8 mouse cellular contexts compared by ENCODE assay signal in the genomic region with DNA sequence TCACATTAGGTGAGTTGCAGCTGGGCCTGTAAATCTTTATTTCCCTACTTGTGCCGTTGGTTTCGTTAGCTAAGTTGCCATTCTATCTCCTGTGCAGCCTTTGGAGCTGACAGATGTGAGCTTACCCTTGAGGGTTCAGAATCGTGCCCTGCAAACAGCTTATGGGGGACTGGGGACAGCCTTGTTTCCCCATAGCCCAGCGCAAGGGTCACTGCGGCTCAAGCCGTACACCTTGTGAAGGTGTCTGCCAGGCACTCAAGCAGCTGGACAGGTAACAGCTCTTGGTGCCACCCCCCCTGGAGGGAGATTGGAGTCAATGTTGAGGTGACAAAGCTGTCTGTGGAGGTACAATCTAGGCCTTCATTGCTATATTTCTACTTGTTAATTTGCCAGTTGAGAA. TPM values are rescaled to one million over a fixed set of nuclear protein-coding genes. Genes with fewer than 3 reads are reported as not detected.
A peak's percentile ranks its signal among the peaks of the same experiment; 100 is the strongest.
DNase-seq lines count a peak whose midpoint lies in the region; ATAC-seq and TF ChIP-seq lines count a peak whose summit lies in the region.

No protein-coding gene starts in this region.

- H3K27me3 ChIP-seq in spleen, adult 2 months (ENCODE audit: control insufficient read depth, insufficient read depth, low read length): no peaks in the 10 kb centered on the region
- H3K27me3 ChIP-seq in liver, embryonic 14.5 days (ENCODE audit: control insufficient read depth, insufficient read depth, low read length): no peaks in the 10 kb centered on the region

- TF ChIP-seq CTCF in spleen, adult 2 months (IDR thresholded peaks at IDR 0.05; ENCODE audit: extremely low read depth, insufficient read depth, insufficient read length, insufficient replicate concordance): no peak
- TF ChIP-seq CTCF in liver, embryonic 14.5 days (IDR thresholded peaks at IDR 0.05; ENCODE audit: low read depth): no peak

- peak overlapping the region; percentile 91 for H3K9ac ChIP-seq in liver, embryonic 14.5 days (replicated peaks)

- peak overlapping the region; percentile 63 for H3K27ac ChIP-seq in spleen, adult 2 months (ENCODE audit: insufficient read depth, low read length)
- peak overlapping the region; percentile 27 for H3K27ac ChIP-seq in liver, embryonic 14.5 days

- peak; percentile 17 for DNase-seq in CD4-positive, CD25-positive, alpha-beta regulatory T cell, adult 2 months (ENCODE audit: low read depth, low spot score)
- no peak for DNase-seq in spleen, adult 2 months (ENCODE audit: low read depth in 1 of 2, low spot score in 2 of 2)
- DNase-seq in spleen, postnatal 14 days (ENCODE audit: low spot score in 2 of 2): no peak
- DNase-seq in liver, embryonic 14.5 days (ENCODE audit: low read depth in 3 of 3, low spot score in 3 of 3): no peak
- no peak for DNase-seq in urinary bladder, postnatal 4 days (ENCODE audit: low spot score in 2 of 2)
- DNase-seq in MN1 (ENCODE audit: low spot score): no peak
- DNase-seq in kidney, postnatal 14 days: no peak

- no peaks in the 10 kb centered on the region for H3K9me3 ChIP-seq in liver, embryonic 14.5 days (ENCODE audit: control insufficient read depth, low read length)

- TF ChIP-seq POLR2A in spleen, adult 2 months (IDR thresholded peaks at IDR 0.05; ENCODE audit: low read depth, low read length): no peak

- peaks cover 7% of the 10 kb centered on the region; the same call in 1 of the 2 replicates for H3K4me1 ChIP-seq in spleen, adult 2 months (ENCODE audit: control insufficient read depth, insufficient read depth, insufficient read length)
- peaks cover 5 to 10% of the 10 kb centered on the region in 2 experiments; a peak in 2 of 4 replicates for H3K4me1 ChIP-seq in liver, embryonic 14.5 days (replicated peaks; ENCODE audit: control insufficient read depth in 2 of 2, insufficient read depth in 2 of 2, low read length in 1 of 2)

- H3K4me3 ChIP-seq in spleen, adult 2 months (ENCODE audit: extremely low read depth, insufficient read depth, insufficient read length): 0 out of 2 replicates have a peak overlapping the region, but pooled peaks have one; percentile 9
- peak overlapping the region; percentile 88 to 99 for H3K4me3 ChIP-seq in liver, embryonic 14.5 days (ENCODE audit: insufficient read depth in 1 of 2, low read depth in 2 of 2, low read length in 2 of 2)

- H3K4me2 ChIP-seq in liver, embryonic 14.5 days (ENCODE audit: low read depth): peak overlapping the region; percentile 92

- no peak for ATAC-seq in CD4-positive, CD25-positive, alpha-beta regulatory T cell, adult 4 months
- no peak for ATAC-seq in liver, embryonic 14.5 days (ENCODE audit: insufficient read depth)

- WGBS in spleen, adult 2 months: 29% methylated on average over 6 of the region's 6 CpGs
- 13% methylated on average over 6 of the region's 6 CpGs for WGBS in liver, embryonic 14.5 days (ENCODE audit: insufficient replicate concordance)

- H3K36me3 ChIP-seq in spleen, adult 2 months (ENCODE audit: control insufficient read depth, insufficient read depth, low read length): peaks cover 18% of the 10 kb centered on the region
- peaks cover 32% of the 10 kb centered on the region for H3K36me3 ChIP-seq in liver, embryonic 14.5 days (replicated peaks; ENCODE audit: control insufficient read depth, insufficient read depth, low read depth)

- TF ChIP-seq EP300 in liver, embryonic 14.5 days (IDR thresholded peaks at IDR 0.05; ENCODE audit: low read depth): no peak

RNA-seq across cellular contexts. Expression of a gene that starts 2.1 kb away (rescaled TPM):
- 1,000 to 10,000 TPM; 4,852 to 4,938 TPM for polyA plus RNA-seq in CD4-positive, CD25-positive, alpha-beta regulatory T cell, adult 4 months (2017; shearing (Covaris generic))
- 1,349 and 2,225 TPM in 2 replicates for polyA plus RNA-seq in spleen, adult 2 months (2012; rRNA removed)
- 680 and 1,914 TPM in 2 replicates for polyA plus RNA-seq in liver, embryonic 14.5 days (2012; rRNA removed)
- polyA plus RNA-seq in liver, embryonic 14.5 days (2014; fragmentation: Nextera tagmentation; extraction: Ambion mirVana): 960 and 985 TPM in 2 replicates

RNA-seq across cellular contexts. Expression of a gene that starts 12.6 kb away (rescaled TPM):
- polyA plus RNA-seq in CD4-positive, CD25-positive, alpha-beta regulatory T cell, adult 4 months (2017; shearing (Covaris generic)): 10 to 100 TPM; 19.4 to 25.7 TPM
- polyA plus RNA-seq in spleen, adult 2 months (2012; rRNA removed): 57.0 and 57.2 TPM in 2 replicates
- 10.3 and 11.6 TPM in 2 replicates for polyA plus RNA-seq in liver, embryonic 14.5 days (2012; rRNA removed)
- 11.5 and 13.0 TPM in 2 replicates for polyA plus RNA-seq in liver, embryonic 14.5 days (2014; fragmentation: Nextera tagmentation; extraction: Ambion mirVana)

RNA-seq across cellular contexts. Expression of a gene that starts 13.2 kb away (rescaled TPM):
- polyA plus RNA-seq in CD4-positive, CD25-positive, alpha-beta regulatory T cell, adult 4 months (2017; shearing (Covaris generic)): 10 to 100 TPM in 1 of 2 experiments, 1 to 10 TPM in 1; 9.2 to 11.2 TPM
- polyA plus RNA-seq in spleen, adult 2 months (2012; rRNA removed): 29.2 and 47.1 TPM in 2 replicates
- 22.8 and 25.3 TPM in 2 replicates for polyA plus RNA-seq in liver, embryonic 14.5 days (2012; rRNA removed)
- polyA plus RNA-seq in liver, embryonic 14.5 days (2014; fragmentation: Nextera tagmentation; extraction: Ambion mirVana): 34.4 and 34.6 TPM in 2 replicates

RNA-seq across cellular contexts. Expression of a gene that starts 14.3 kb away (rescaled TPM):
- 1 to 10 TPM in 1 of 2 experiments, under 1 TPM in 1; 0.38 to 1.6 TPM for polyA plus RNA-seq in CD4-positive, CD25-positive, alpha-beta regulatory T cell, adult 4 months (2017; shearing (Covaris generic))
- polyA plus RNA-seq in spleen, adult 2 months (2012; rRNA removed): 51.9 and 72.4 TPM in 2 replicates
- polyA plus RNA-seq in liver, embryonic 14.5 days (2012; rRNA removed): 1.6 TPM in 2 replicates
- polyA plus RNA-seq in liver, embryonic 14.5 days (2014; fragmentation: Nextera tagmentation; extraction: Ambion mirVana): 1.8 and 2.2 TPM in 2 replicates

RNA-seq across cellular contexts. Expression of a gene that starts 28.6 kb away (rescaled TPM):
- polyA plus RNA-seq in CD4-positive, CD25-positive, alpha-beta regulatory T cell, adult 4 months (2017; shearing (Covaris generic)): 10 to 100 TPM; 11.0 to 17.7 TPM
- 7.6 and 8.4 TPM in 2 replicates for polyA plus RNA-seq in spleen, adult 2 months (2012; rRNA removed)
- polyA plus RNA-seq in liver, embryonic 14.5 days (2012; rRNA removed): 5.5 and 7.6 TPM in 2 replicates
- 5.7 and 6.7 TPM in 2 replicates for polyA plus RNA-seq in liver, embryonic 14.5 days (2014; fragmentation: Nextera tagmentation; extraction: Ambion mirVana)
